Mouse (Mus musculus) CH12.LX (cell line): ENCODE measurements around the gene Zcchc7. TPM values are rescaled to one million over a fixed set of nuclear protein-coding genes. Genes with fewer than 3 reads are reported as not detected.
A peak's percentile ranks its signal among the peaks of the same experiment; 100 is the strongest.

Source experiments
- DNase-seq: peaks from one replicate; pipeline ENCODE4 v3.0.0-alpha.2; 2013; ENCODE audit errors: extremely low read depth
- H3K27ac ChIP-seq: 2 replicates; pipeline ENCODE4 v1.5.1; 2012; ENCODE audit warnings: low read depth, mild to moderate bottlenecking, control low read depth, moderate library complexity; ENCODE audit not compliant: insufficient read depth
- H3K27me3 ChIP-seq: replicated peaks from 2 replicates; pipeline ENCODE3; 2012; ENCODE audit warnings: inconsistent platforms
- H3K36me3 ChIP-seq, 2 experiments: replicated peaks in 1 of 2; 2 replicates each; pipeline versions ENCODE3 to v1.6.1; 2012; ENCODE audit warnings: inconsistent platforms in 1 of 2, low read length in 1 of 2, mild to moderate bottlenecking in 1 of 2, mixed read lengths in 1 of 2, moderate library complexity in 1 of 2; ENCODE audit not compliant: control insufficient read depth in 1 of 2, insufficient read depth in 1 of 2
- H3K4me1 ChIP-seq, 2 experiments: 2 replicates each; pipeline ENCODE4 v1.6.1; 2012; ENCODE audit warnings: inconsistent platforms in 1 of 2, moderate library complexity in 1 of 2; ENCODE audit not compliant: insufficient read depth in 2 of 2, control insufficient read depth in 1 of 2
- H3K4me2 ChIP-seq: 2 replicates; pipeline ENCODE4 v1.6.1; 2012; ENCODE audit warnings: low read depth, mild to moderate bottlenecking, control low read depth; ENCODE audit not compliant: poor library complexity, insufficient read depth, severe bottlenecking
- H3K4me3 ChIP-seq, 3 experiments: fragments of 150-350 bp in 1 of 3; sonication (generic) in 1 of 3; replicated peaks in 1 of 3; 2 replicates each; pipeline versions ENCODE3 to v1.5.1; 2011 to 2012; ENCODE audit warnings: low read depth in 2 of 3, low read length in 2 of 3, mild to moderate bottlenecking in 2 of 3, moderate library complexity in 2 of 3, control low read depth in 1 of 3, improper control_type of control experiment in 1 of 3, inconsistent platforms in 1 of 3, mixed read lengths in 1 of 3; ENCODE audit not compliant: poor library complexity in 1 of 3
- H3K79me2 ChIP-seq: replicated peaks from 2 replicates; pipeline ENCODE4 v1.6.1; 2012; ENCODE audit warnings: mild to moderate bottlenecking, moderate library complexity; ENCODE audit not compliant: control insufficient read depth, poor library complexity, insufficient read depth, severe bottlenecking; ENCODE audit errors: extremely low read depth
- H3K9ac ChIP-seq: 2 replicates; pipeline ENCODE4 v1.6.1; 2012; ENCODE audit warnings: low read depth, mild to moderate bottlenecking, control low read depth, moderate library complexity; ENCODE audit not compliant: insufficient read depth
- H3K9me3 ChIP-seq: replicated peaks from 2 replicates; pipeline ENCODE3; 2012; ENCODE audit warnings: low read length, inconsistent platforms, mixed read lengths
- BHLHE40 ChIP-seq: IDR thresholded peaks from 2 replicates; pipeline ENCODE4 v1.6.1; 2011; ENCODE audit warnings: mild to moderate bottlenecking, low read depth, low read length, improper control_type of control experiment
- CHD1 ChIP-seq: IDR thresholded peaks from 2 replicates; pipeline ENCODE4 v1.6.1; 2012; ENCODE audit warnings: low read depth, low read length, improper control_type of control experiment, inconsistent platforms
- CHD2 ChIP-seq: IDR thresholded peaks from 2 replicates; pipeline ENCODE4 v1.6.1; 2011; ENCODE audit warnings: low read length, improper control_type of control experiment
- CTCF ChIP-seq, 2 experiments: IDR thresholded peaks in 1 of 2; conservative IDR thresholded peaks in 1 of 2; 2 replicates each; pipeline ENCODE4 v1.5.1; 2011 to 2012; ENCODE audit warnings: low read depth in 2 of 2, low read length in 2 of 2, improper control_type of control experiment in 1 of 2, inconsistent platforms in 1 of 2, mild to moderate bottlenecking in 1 of 2, moderate library complexity in 1 of 2
- E2F4 ChIP-seq: IDR thresholded peaks from 2 replicates; pipeline ENCODE4 v1.6.1; 2011; ENCODE audit warnings: low read depth, low read length, improper control_type of control experiment; ENCODE audit not compliant: insufficient replicate concordance
- ELF1 ChIP-seq: IDR thresholded peaks from 2 replicates; pipeline ENCODE4 v1.6.1; 2014; ENCODE audit warnings: low read depth, mild to moderate bottlenecking, inconsistent platforms, low read length, improper control_type of control experiment
- ETS1 ChIP-seq: conservative IDR thresholded peaks from 2 replicates; pipeline ENCODE4 v1.6.1; 2012; ENCODE audit warnings: low read depth, mild to moderate bottlenecking, inconsistent platforms, low read length, improper control_type of control experiment, moderate library complexity
- JUN ChIP-seq: IDR thresholded peaks from 2 replicates; pipeline ENCODE4 v1.6.1; 2011; ENCODE audit warnings: low read depth, mild to moderate bottlenecking, low read length, improper control_type of control experiment, moderate library complexity; ENCODE audit not compliant: insufficient read depth
- JUND ChIP-seq: conservative IDR thresholded peaks from 2 replicates; pipeline ENCODE4 v1.6.1; 2011; ENCODE audit warnings: low read depth, low read length, improper control_type of control experiment
- KAT2A ChIP-seq: IDR thresholded peaks from 2 replicates; pipeline ENCODE4 v1.6.1; 2012; ENCODE audit warnings: low read length, improper control_type of control experiment, inconsistent platforms; ENCODE audit not compliant: insufficient replicate concordance
- MEF2A ChIP-seq: IDR thresholded peaks from 2 replicates; pipeline ENCODE4 v1.6.1; 2014; ENCODE audit warnings: low read depth, mild to moderate bottlenecking, inconsistent platforms, low read length, improper control_type of control experiment, borderline replicate concordance
- NELFE ChIP-seq: IDR thresholded peaks from 2 replicates; pipeline ENCODE4 v1.6.1; 2011; ENCODE audit warnings: low read depth, low read length, improper control_type of control experiment
- NRF1 ChIP-seq: IDR thresholded peaks from 2 replicates; pipeline ENCODE4 v1.6.1; 2014; ENCODE audit warnings: low read depth, mild to moderate bottlenecking, inconsistent platforms, low read length, improper control_type of control experiment, moderate library complexity
- PAX5 ChIP-seq: IDR thresholded peaks from 2 replicates; pipeline ENCODE4 v1.6.1; 2012; ENCODE audit warnings: low read length, inconsistent platforms, mixed read lengths
- TBP ChIP-seq: conservative IDR thresholded peaks from 2 replicates; pipeline ENCODE4 v1.6.1; 2011; ENCODE audit warnings: low read depth, low read length, improper control_type of control experiment
- ZKSCAN1 ChIP-seq: IDR thresholded peaks from 2 replicates; pipeline ENCODE4 v1.6.1; 2012; ENCODE audit warnings: low read depth, inconsistent platforms, low read length, improper control_type of control experiment, borderline replicate concordance
- ZMIZ1 ChIP-seq: IDR thresholded peaks from 2 replicates; pipeline ENCODE4 v1.6.1; 2012; ENCODE audit warnings: low read depth, mild to moderate bottlenecking, inconsistent platforms, low read length, improper control_type of control experiment
- ZNF384 ChIP-seq: IDR thresholded peaks from 2 replicates; pipeline ENCODE4 v1.6.1; 2012; ENCODE audit warnings: low read depth, low read length, improper control_type of control experiment, inconsistent platforms
- dilution Hi-C: fragments of 300-500 bp; cut with MboI; formaldehyde crosslinking; loops from 2 replicates; pipeline ENCODE4 v1.14.3; 2020; ENCODE audit warnings: low sequenced_read_pairs; ENCODE audit not compliant: extremely low pct_unique_long_range_greater_than_20kb, extremely low pct_ligation_motif_present
- in situ Hi-C: fragments of 300-500 bp; cut with MboI; formaldehyde crosslinking; loops from 3 replicates; pipeline ENCODE4 v1.14.3; 2019; ENCODE audit warnings: low sequenced_read_pairs, low pct_ligation_motif_present, low pct_unique_long_range_greater_than_20kb, mixed read lengths
- polyA plus RNA-seq: library from polyadenylated mRNA; unstranded; fragments of >175 nt; gene quantifications from 2 replicates; pipeline ENCODE4 v1.2.1, GENCODE M21; 2012; ENCODE audit warnings: low read depth; ENCODE audit not compliant: insufficient read length
- total RNA-seq, 2 experiments: library from RNA; depleted of rRNA; stranded (reverse); fragments of 300-350 nt in 1 of 2; fragments of >200 nt in 1 of 2; gene quantifications; 2 replicates each; pipeline ENCODE4 v1.2.3; 2012 to 2014

Gene Zcchc7
- total and polyA plus RNA-seq, 3 experiments = 21.0 to 27.6 (median 25.2) TPM

GRCm38 (mm10) chr4:44891344-44891743 lies 135.7 kb downstream of the Zcchc7 start:
- in situ Hi-C loops (no loop called here), dilution Hi-C loops (no loop called here)
- no peak overlapping the region for H3K27ac ChIP-seq

GRCm38 (mm10) chr4:44905651-44906271 lies 150.1 kb downstream of the Zcchc7 start:
- peak; percentile 80 for DNase-seq
- dilution Hi-C loops = no loop called here
- H3K36me3 ChIP-seq = peaks cover 3 to 13% of the 10 kb centered on the region in 2 experiments

More at GRCm38 (mm10) chr4:44891344-44891743, 135.7 kb downstream of the Zcchc7 start:
- Histone ChIP-seq H3K36me3 (peaks cover 12 to 37% of the 10 kb centered on the region in 2 experiments), H3K4me1 (peaks cover 0 to 57% of the 10 kb centered on the region in 2 experiments; a peak in 2 of 4 replicates), H3K27me3 (no peaks in the 10 kb centered on the region), H3K4me3 (no peak overlapping the region), H3K79me2 (0 out of 2 replicates have a peak, but pooled peaks cover 2% of the 10 kb centered on the region), H3K4me2 (no peak overlapping the region), H3K9ac (no peak overlapping the region), H3K9me3 (no peaks in the 10 kb centered on the region)
- no peak for TF ChIP-seq NRF1
- TF ChIP-seq MEF2A = no peak
- no peak for TF ChIP-seq ETS1
- TF ChIP-seq TBP = no peak
- no peak for TF ChIP-seq KAT2A
- no peak for TF ChIP-seq ZKSCAN1
- no peak for TF ChIP-seq ZNF384
- TF ChIP-seq ZMIZ1 = no peak
- no peak for DNase-seq

More at GRCm38 (mm10) chr4:44905651-44906271, 150.1 kb downstream of the Zcchc7 start:
- TF ChIP-seq ELF1 (0 out of 2 replicates have a peak, but pooled peaks have one; percentile 19), E2F4 (no peak), CHD2 (no peak), BHLHE40 (0 out of 2 replicates have a peak, but pooled peaks have one; percentile 15), NELFE (0 out of 2 replicates have a peak, but pooled peaks have one; percentile 17), JUN (no peak), PAX5 (no peak), CTCF (conservative IDR thresholded peaks at IDR 0.05 in 1 of 2, IDR thresholded peaks at IDR 0.05 in 1 of 2; ENCODE audit: low read depth in 2 of 2, low read length in 2 of 2) (no peak), CHD1 (no peak), ETS1 (no peak; the same call in 1 of the 2 replicates), JUND (no peak)
- H3K4me2 ChIP-seq = no peak overlapping the region
- no peaks in the 10 kb centered on the region for H3K27me3 ChIP-seq
- peaks cover 0 to 66% of the 10 kb centered on the region in 2 experiments; a peak in 2 of 4 replicates for H3K4me1 ChIP-seq
- no peak overlapping the region for H3K4me3 ChIP-seq
- H3K9me3 ChIP-seq = no peaks in the 10 kb centered on the region
- peaks cover 3% of the 10 kb centered on the region; the same call in 1 of the 2 replicates for H3K79me2 ChIP-seq
- peak overlapping the region; percentile 37 for H3K27ac ChIP-seq
- no peak overlapping the region for H3K9ac ChIP-seq
- in situ Hi-C loops = loop anchor here (10.0 to 25.0 kb wide), 2 partner anchors 231 to 343 kb away; no protein-coding TSS in a partner anchor
